Mouse (Mus musculus) heart, embryonic 10.5 days (tissue): ENCODE results near the gene Nprl3. TPM values are rescaled to one million over a fixed set of nuclear protein-coding genes. Genes with fewer than 3 reads are reported as not detected.

Experiments used
- DNase-seq: peaks from one replicate; pipeline ENCODE4 v3.0.0-alpha.2; 2017; ENCODE audit warnings: low spot score
- H3K27ac ChIP-seq: fragments of 300-500 bp; sonication (generic); 2 replicates; pipeline ENCODE4 v1.5.1; 2016; ENCODE audit warnings: mild to moderate bottlenecking
- H3K27me3 ChIP-seq: fragments of 300-500 bp; sonication (generic); 2 replicates; pipeline ENCODE4 v1.6.1; 2016; ENCODE audit warnings: mild to moderate bottlenecking; ENCODE audit not compliant: poor library complexity, insufficient read depth, severe bottlenecking
- H3K36me3 ChIP-seq: fragments of 300-500 bp; sonication (generic); 2 replicates; pipeline ENCODE4 v1.6.1; 2016; ENCODE audit warnings: mild to moderate bottlenecking, moderate library complexity
- H3K4me1 ChIP-seq: fragments of 300-500 bp; sonication (generic); 2 replicates; pipeline ENCODE4 v1.6.1; 2016; ENCODE audit warnings: mild to moderate bottlenecking
- H3K4me3 ChIP-seq: fragments of 300-500 bp; sonication (generic); 2 replicates; pipeline ENCODE4 v1.5.1; 2016; ENCODE audit warnings: mild to moderate bottlenecking, moderate library complexity
- H3K9me3 ChIP-seq: fragments of 300-500 bp; sonication (generic); 2 replicates; pipeline ENCODE4 v1.6.1; 2016; ENCODE audit warnings: mild to moderate bottlenecking, moderate library complexity
- WGBS: fragments of 180-500 bp; shearing (Covaris S2); methylation state at CpG from one replicate; pipeline ENCODE4 v1.1.7; 2016; 5-methylcytosine and 5-hydroxymethylcytosine counted together
- polyA plus RNA-seq: library from polyadenylated mRNA; unstranded; fragments of >200 nt; fragmentation: Nextera tagmentation; extraction: Ambion mirVana; gene quantifications from 2 replicates; pipeline ENCODE4 v1.2.1, GENCODE M21; 2016

Nprl3 gene
- polyA plus RNA-seq, 1 experiment from 2014 or later, result 44.5 TPM

DNA sequence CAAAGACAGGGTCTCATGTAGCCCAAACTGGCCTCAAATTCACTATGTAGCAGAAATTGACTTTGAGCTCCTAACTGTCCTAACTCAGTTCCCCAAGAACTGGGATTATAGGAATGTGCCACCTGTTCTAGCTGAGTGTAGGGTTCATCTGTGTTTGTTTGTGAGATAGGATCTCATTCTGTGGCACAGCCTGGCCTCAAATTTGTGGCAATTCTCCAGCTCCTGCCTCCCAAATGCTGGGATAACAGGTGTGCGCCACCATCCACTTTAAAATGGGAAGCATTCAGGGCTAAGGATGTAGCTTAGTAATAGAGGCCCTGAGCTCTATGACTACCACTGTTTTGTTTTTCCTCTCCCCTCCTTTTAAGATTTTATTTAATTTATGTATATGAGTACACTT is 14.4 kb downstream of the Nprl3 start:
- Histone ChIP-seq H3K4me1 (0 out of 2 replicates have a peak, but pooled peaks cover 2% of the 10 kb centered on the region), H3K9me3 (no peaks in the 10 kb centered on the region), H3K27ac (no peak overlapping the region; the same call in 1 of the 2 replicates), H3K36me3 (peaks cover 63% of the 10 kb centered on the region), H3K4me3 (no peak overlapping the region), H3K27me3 (no peaks in the 10 kb centered on the region)
- WGBS, result 95% methylated on average over 1 of the region's 1 CpGs
- DNase-seq, result no peak

DNA sequence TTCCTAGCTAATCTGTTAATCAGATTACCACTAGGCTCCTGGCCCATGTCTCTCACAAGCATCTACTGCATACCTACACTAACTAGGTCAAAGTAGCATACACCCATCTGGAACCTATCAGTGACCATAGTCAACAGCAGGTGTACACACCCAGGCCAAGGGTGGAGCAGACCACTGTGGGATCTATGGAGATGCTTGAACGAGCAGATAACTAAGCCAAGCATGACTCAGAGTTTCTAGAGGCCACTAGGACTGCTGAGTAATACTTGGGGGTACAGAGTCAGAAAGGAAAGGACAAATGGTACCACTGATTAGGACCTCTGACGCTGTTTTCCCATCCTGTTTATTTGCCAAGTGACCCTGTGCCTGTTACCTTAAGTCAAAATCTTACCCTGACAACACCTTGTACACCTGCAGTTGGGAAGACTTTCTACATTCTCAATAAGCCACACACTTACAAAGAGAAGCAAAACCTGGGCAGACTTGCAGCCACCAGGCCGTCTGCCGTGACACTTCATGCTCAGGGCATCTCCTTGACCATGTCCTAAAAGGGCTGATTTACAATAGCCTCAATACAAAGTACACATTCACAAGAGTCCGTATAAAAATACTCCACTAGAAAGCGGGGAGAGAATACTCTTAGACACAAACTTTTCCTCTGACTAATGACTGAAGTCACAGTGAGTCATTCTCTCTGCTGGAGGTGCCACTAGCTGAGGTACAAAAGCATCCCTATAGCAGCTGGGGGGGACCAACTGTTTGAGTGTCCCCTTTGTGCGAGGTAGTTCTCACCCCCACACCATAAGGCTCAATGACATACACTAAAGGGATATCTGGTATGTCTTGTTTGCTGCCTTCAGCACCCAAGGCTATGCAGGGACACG is 16.4 kb downstream of the Nprl3 start:
- peak; percentile 93 for DNase-seq
- H3K27me3 ChIP-seq, result no peaks in the 10 kb centered on the region
- H3K4me1 ChIP-seq, result no peaks in the 10 kb centered on the region
- no peaks in the 10 kb centered on the region for H3K9me3 ChIP-seq
- WGBS, result 77% methylated on average over 8 of the region's 8 CpGs
- peak overlapping the region; percentile 69 for H3K27ac ChIP-seq
- H3K4me3 ChIP-seq, result no peak overlapping the region
- peaks cover 77% of the 10 kb centered on the region for H3K36me3 ChIP-seq

DNA sequence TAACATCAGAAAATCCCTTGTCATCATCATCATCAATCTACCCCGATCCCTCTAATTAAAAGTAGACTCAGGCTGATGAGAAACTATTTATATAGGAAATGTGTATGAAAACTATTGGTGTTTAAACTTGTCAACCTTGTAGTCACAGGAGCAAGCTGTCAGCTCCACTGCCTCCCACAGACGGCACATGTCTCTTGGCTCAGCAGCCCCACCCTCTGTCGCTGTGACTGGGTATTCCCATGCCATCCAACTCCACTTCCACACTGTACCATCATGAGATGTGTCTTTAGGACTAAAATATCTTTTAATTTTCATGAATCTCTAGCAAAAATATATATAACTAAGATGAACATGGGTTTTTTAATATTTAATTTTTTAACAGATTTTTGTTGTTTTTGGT is 19.2 kb downstream of the Nprl3 start:
- Histone ChIP-seq H3K9me3 (no peaks in the 10 kb centered on the region), H3K27ac (peak overlapping the region; percentile 56; the same call in 1 of the 2 replicates), H3K4me1 (peaks cover 11% of the 10 kb centered on the region; the same call in 1 of the 2 replicates), H3K36me3 (peaks cover 63% of the 10 kb centered on the region), H3K27me3 (no peaks in the 10 kb centered on the region), H3K4me3 (no peak overlapping the region)
- WGBS, result 83% methylated on average over 3 of the region's 3 CpGs
- no peak for DNase-seq

GRCm38 (mm10) chr11:32247068-32247467 is 20.4 kb downstream of the Nprl3 start:
- Histone ChIP-seq H3K9me3 (no peaks in the 10 kb centered on the region), H3K27me3 (no peaks in the 10 kb centered on the region), H3K36me3 (peaks cover 58% of the 10 kb centered on the region), H3K4me3 (no peak overlapping the region), H3K4me1 (peaks cover 16% of the 10 kb centered on the region; the same call in 1 of the 2 replicates), H3K27ac (peak overlapping the region; percentile 38)
- no peak for DNase-seq

- Histone ChIP-seq H3K27ac (peak overlapping the region; percentile 76; the same call in 1 of the 2 replicates), H3K36me3 (peaks cover 60% of the 10 kb centered on the region), H3K27me3 (no peaks in the 10 kb centered on the region), H3K4me3 (no peak overlapping the region), H3K9me3 (no peaks in the 10 kb centered on the region), H3K4me1 (peaks cover 16% of the 10 kb centered on the region; the same call in 1 of the 2 replicates)
- peak; percentile 95 for DNase-seq
- 81% methylated on average over 6 of the region's 6 CpGs for WGBS
These were observed 21.9 kb downstream of the Nprl3 start for GRCm38 (mm10) chr11:32245614-32246013.

GRCm38 (mm10) chr11:32244617-32245016 is 22.9 kb downstream of the Nprl3 start:
- H3K27me3 ChIP-seq, result no peaks in the 10 kb centered on the region
- WGBS, result 88% methylated on average over 1 of the region's 1 CpGs
- DNase-seq, result no peak
- H3K4me1 ChIP-seq, result peaks cover 16% of the 10 kb centered on the region; the same call in 1 of the 2 replicates
- peaks cover 60% of the 10 kb centered on the region for H3K36me3 ChIP-seq
- H3K4me3 ChIP-seq, result no peak overlapping the region
- H3K27ac ChIP-seq, result peak overlapping the region; percentile 76
- H3K9me3 ChIP-seq, result no peaks in the 10 kb centered on the region

GRCm38 (mm10) chr11:32244064-32244463 is 23.4 kb downstream of the Nprl3 start:
- Histone ChIP-seq H3K4me1 (peaks cover 16% of the 10 kb centered on the region; the same call in 1 of the 2 replicates), H3K27ac (peak overlapping the region; percentile 76), H3K36me3 (peaks cover 59% of the 10 kb centered on the region), H3K27me3 (no peaks in the 10 kb centered on the region), H3K9me3 (no peaks in the 10 kb centered on the region), H3K4me3 (no peak overlapping the region)
- no peak for DNase-seq
- 83% methylated on average over 3 of the region's 3 CpGs for WGBS

DNA sequence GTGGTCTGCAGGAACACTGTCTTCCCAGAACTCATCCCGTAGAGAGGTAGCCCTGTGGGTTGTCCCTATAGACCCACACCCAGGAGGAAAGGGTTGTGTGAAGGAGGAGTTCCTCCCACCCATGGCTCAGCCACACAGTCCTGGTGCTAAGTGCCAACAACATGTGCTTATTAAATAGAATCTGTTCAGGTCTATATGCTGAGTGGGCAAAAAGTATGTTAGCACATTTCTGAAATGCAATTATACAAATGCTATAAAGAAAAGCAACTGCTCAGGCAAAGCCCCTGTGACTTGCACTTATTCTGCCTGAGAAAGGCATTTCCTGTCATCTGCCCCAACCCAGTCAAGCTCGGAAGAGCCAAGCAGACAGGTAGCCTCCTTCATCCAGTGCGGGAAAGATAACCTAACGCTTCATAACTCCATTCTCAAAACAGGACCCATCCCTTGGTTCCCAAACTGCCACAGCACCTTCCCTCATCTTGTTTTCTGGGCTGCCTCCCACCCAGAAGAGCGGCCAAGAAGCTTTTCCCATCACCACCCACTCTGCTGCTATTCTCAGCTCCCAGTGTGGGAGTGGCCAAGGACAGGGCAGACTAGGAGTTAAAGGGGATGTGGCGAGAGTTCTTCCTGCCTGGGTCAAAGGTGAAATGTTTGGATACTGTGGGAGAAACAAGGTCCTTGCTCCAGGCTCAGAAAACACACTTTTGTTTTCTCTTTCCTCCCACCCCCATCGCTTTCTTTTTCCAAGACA is 24.1 kb downstream of the Nprl3 start:
- Histone ChIP-seq H3K27ac (peak overlapping the region; percentile 76; the same call in 1 of the 2 replicates), H3K36me3 (peaks cover 62% of the 10 kb centered on the region), H3K4me3 (no peak overlapping the region), H3K9me3 (no peaks in the 10 kb centered on the region), H3K27me3 (no peaks in the 10 kb centered on the region), H3K4me1 (peaks cover 16% of the 10 kb centered on the region; the same call in 1 of the 2 replicates)
- no peak for DNase-seq
- 55% methylated on average over 7 of the region's 7 CpGs for WGBS

DNA sequence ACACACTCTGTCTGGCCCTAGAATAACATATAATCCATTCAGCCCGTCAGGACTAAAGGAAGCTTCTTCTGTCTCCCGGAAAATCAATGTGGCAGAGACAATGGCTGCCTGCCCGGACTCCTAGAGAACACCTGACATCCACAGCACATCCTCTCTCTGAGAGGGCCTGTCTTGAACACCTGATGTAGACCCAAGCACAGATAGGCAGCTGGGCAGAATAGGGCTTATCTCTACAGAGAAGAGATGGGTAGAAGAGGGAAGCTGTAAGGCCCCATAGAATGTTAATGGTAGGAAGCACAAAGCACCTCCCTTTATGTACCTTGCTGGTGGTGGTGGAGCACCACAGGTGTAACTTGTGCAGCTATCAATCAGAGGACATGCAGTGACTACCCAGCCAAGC is 25.3 kb downstream of the Nprl3 start:
- WGBS, result 86% methylated on average over 3 of the region's 3 CpGs
- Histone ChIP-seq H3K9me3 (no peaks in the 10 kb centered on the region), H3K4me1 (peaks cover 16% of the 10 kb centered on the region; the same call in 1 of the 2 replicates), H3K27ac (peak overlapping the region; percentile 76; the same call in 1 of the 2 replicates), H3K4me3 (no peak overlapping the region), H3K27me3 (no peaks in the 10 kb centered on the region), H3K36me3 (peaks cover 62% of the 10 kb centered on the region)
- DNase-seq, result no peak

DNA sequence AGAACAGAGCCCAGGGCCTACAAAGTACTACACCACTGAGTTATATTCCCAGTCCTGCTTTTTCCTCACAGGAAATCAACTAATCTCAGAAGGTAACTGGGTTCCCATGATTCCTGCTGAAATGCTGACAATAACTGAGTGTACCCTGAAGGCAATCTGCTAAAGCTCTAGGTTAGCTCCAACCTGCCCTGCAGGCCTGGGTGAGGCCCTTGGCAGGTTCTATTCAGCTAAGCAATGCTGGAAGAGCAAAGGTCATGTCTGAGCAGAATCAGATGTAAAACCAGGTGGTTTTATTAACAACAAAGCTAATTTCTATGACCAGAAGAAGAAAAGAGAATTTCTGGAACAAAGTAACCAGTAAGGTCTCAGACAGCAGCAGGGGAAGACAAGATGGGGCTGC is 26.1 kb downstream of the Nprl3 start:
- peaks cover 64% of the 10 kb centered on the region for H3K36me3 ChIP-seq

GRCm38 (mm10) chr11:32238093-32238860 is 29.2 kb downstream of the Nprl3 start:
- no peaks in the 10 kb centered on the region for H3K9me3 ChIP-seq
- H3K4me3 ChIP-seq, result no peak overlapping the region
- H3K4me1 ChIP-seq, result peaks cover 9% of the 10 kb centered on the region; the same call in 1 of the 2 replicates
- no peaks in the 10 kb centered on the region for H3K27me3 ChIP-seq
- H3K36me3 ChIP-seq, result peaks cover 78% of the 10 kb centered on the region
- DNase-seq, result no peak
- WGBS, result 61% methylated on average over 5 of the region's 5 CpGs
- no peak overlapping the region for H3K27ac ChIP-seq

More for the DNA sequence above, 26.1 kb downstream of the Nprl3 start:
- no peak for DNase-seq
- H3K4me1 ChIP-seq, result peaks cover 19% of the 10 kb centered on the region; the same call in 1 of the 2 replicates
- peak overlapping the region; percentile 16; the same call in 1 of the 2 replicates for H3K27ac ChIP-seq
- no peaks in the 10 kb centered on the region for H3K27me3 ChIP-seq
- no peak overlapping the region for H3K4me3 ChIP-seq
- H3K9me3 ChIP-seq, result no peaks in the 10 kb centered on the region

GRCm38 (mm10) chr11:32237411-32237795 is 30.1 kb downstream of the Nprl3 start:
- no peak for DNase-seq
- H3K4me1 ChIP-seq, result 0 out of 2 replicates have a peak, but pooled peaks cover 4% of the 10 kb centered on the region
- no peaks in the 10 kb centered on the region for H3K9me3 ChIP-seq
- no peak overlapping the region for H3K4me3 ChIP-seq
- no peaks in the 10 kb centered on the region for H3K27me3 ChIP-seq
- peaks cover 85% of the 10 kb centered on the region for H3K36me3 ChIP-seq
- no peak overlapping the region for H3K27ac ChIP-seq
- WGBS, result 84% methylated on average over 3 of the region's 3 CpGs
